Mouse (Mus musculus) stomach, postnatal 0 days (tissue): ENCODE results near the gene Mtfr2. TPM values are rescaled to one million over a fixed set of nuclear protein-coding genes. Genes with fewer than 3 reads are reported as not detected.

Experiments used
- ATAC-seq: fragments of 200-750 bp; cut with Nextera tagmentation; 2 replicates; pipeline ENCODE4 v1.8.0; 2017; ENCODE audit not compliant: low FRiP score, low TSS enrichment
- DNase-seq: peaks from one replicate; pipeline ENCODE4 v3.0.0-alpha.2; 2016; ENCODE audit warnings: low spot score
- H3K27ac ChIP-seq: fragments of 300-500 bp; sonication (generic); replicated peaks from 2 replicates; pipeline ENCODE4 v1.5.1; 2014; ENCODE audit warnings: mild to moderate bottlenecking, control low read depth
- H3K27me3 ChIP-seq: fragments of 300-500 bp; sonication (generic); 2 replicates; pipeline ENCODE4 v1.6.1; 2014; ENCODE audit warnings: low read length; ENCODE audit not compliant: control insufficient read depth, insufficient read depth
- H3K36me3 ChIP-seq: fragments of 300-500 bp; sonication (generic); 2 replicates; pipeline ENCODE4 v1.6.1; 2014; ENCODE audit warnings: low read length, mixed read lengths; ENCODE audit not compliant: control insufficient read depth, insufficient read depth
- H3K4me1 ChIP-seq: fragments of 300-500 bp; sonication (generic); replicated peaks from 2 replicates; pipeline ENCODE4 v1.6.1; 2014; ENCODE audit warnings: antibody characterized with exemption; ENCODE audit not compliant: control insufficient read depth, insufficient read depth
- H3K4me2 ChIP-seq: fragments of 300-500 bp; sonication (generic); replicated peaks from 2 replicates; pipeline ENCODE4 v1.6.1; 2014; ENCODE audit warnings: low read depth, mild to moderate bottlenecking, control low read depth, moderate library complexity
- H3K4me3 ChIP-seq: fragments of 300-500 bp; sonication (generic); 2 replicates; pipeline ENCODE4 v1.5.1; 2014; ENCODE audit warnings: low read depth, low read length, control low read depth
- H3K9ac ChIP-seq: fragments of 300-500 bp; sonication (generic); 2 replicates; pipeline ENCODE4 v1.6.1; 2014; ENCODE audit warnings: mild to moderate bottlenecking, low read length, control low read depth, mixed read lengths
- H3K9me3 ChIP-seq: fragments of 300-500 bp; sonication (generic); 2 replicates; pipeline ENCODE4 v1.6.1; 2016; ENCODE audit warnings: low read length; ENCODE audit not compliant: control insufficient read depth
- CTCF ChIP-seq: IDR thresholded peaks from 2 replicates; pipeline ENCODE4 v1.5.1; 2016; ENCODE audit warnings: antibody characterized with exemption, low read depth, mild to moderate bottlenecking, moderate library complexity
- EP300 ChIP-seq: optimal IDR thresholded peaks from 2 replicates; pipeline ENCODE3; 2016; ENCODE audit warnings: antibody characterized with exemption
- WGBS: fragments of 180-500 bp; shearing (Covaris S2); extraction: QIAGEN DNeasy Blood & Tissue Kit; methylation state at CpG from one replicate; pipeline ENCODE4 v1.1.7; 2014; 5-methylcytosine and 5-hydroxymethylcytosine counted together
- polyA plus RNA-seq: library from polyadenylated mRNA; unstranded; fragments of >200 nt; fragmentation: Nextera tagmentation; extraction: Ambion mirVana; gene quantifications from 2 replicates; pipeline ENCODE4 v1.2.1, GENCODE M21; 2015

Mtfr2 gene
- polyA plus RNA-seq, 1 experiment from 2014 or later = 0.63 TPM

DNA sequence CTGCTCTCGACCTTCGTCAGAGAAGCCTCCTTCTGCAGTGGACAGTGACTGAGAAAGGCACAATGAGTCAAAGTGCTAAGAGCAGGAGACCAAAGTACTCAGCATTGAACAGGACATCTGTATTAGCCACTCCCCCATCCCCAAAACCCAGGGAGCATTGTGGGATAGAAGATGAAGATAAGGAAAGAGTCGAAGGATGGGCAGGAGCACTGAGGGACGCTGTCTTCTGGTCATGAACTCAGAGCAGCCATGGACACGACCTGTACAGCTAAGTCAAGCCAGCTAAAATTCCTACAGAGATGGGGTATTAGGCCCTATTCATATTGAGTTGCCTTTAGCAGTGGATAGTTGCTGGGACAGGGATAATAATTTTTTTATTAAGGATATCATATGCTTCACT lies 55.4 kb downstream of the Mtfr2 start:
- DNase-seq (no peak), ATAC-seq (no peak)
- Histone ChIP-seq H3K27ac (no peak overlapping the region), H3K9ac (no peak overlapping the region), H3K27me3 (no peaks in the 10 kb centered on the region), H3K9me3 (no peaks in the 10 kb centered on the region), H3K4me1 (no peaks in the 10 kb centered on the region), H3K36me3 (no peaks in the 10 kb centered on the region), H3K4me2 (no peak overlapping the region), H3K4me3 (no peak overlapping the region)
- TF ChIP-seq EP300 (no peak), CTCF (no peak)
- WGBS = 81% methylated on average over 5 of the region's 5 CpGs

DNA sequence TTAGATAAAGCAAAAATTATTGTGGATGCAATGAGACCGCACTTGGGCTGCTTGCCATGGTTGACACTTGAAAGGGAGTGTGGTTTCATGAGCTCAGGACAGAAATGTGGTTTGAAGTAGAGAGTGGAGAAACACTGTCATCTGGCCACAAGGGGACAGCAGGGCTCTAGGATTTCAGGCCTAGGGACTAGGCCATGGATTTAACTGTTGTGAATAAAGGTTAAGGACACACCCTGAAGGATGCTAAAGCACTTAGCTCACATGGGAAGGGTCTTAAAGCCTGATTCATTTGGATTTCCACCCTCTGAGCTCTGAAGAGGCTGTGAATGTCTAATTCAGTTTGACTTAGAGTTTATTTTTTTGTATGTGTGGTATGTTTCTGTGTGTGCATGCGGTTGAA lies 57.9 kb downstream of the Mtfr2 start:
- Histone ChIP-seq H3K4me3 (no peak overlapping the region), H3K4me1 (no peaks in the 10 kb centered on the region), H3K9me3 (no peaks in the 10 kb centered on the region), H3K9ac (no peak overlapping the region), H3K4me2 (no peak overlapping the region), H3K27me3 (no peaks in the 10 kb centered on the region), H3K36me3 (no peaks in the 10 kb centered on the region), H3K27ac (no peak overlapping the region)
- WGBS = 82% methylated on average over 2 of the region's 2 CpGs
- DNase-seq = peak; percentile 63
- ATAC-seq = peak; percentile 73; the same call in 1 of the 2 replicates
- TF ChIP-seq CTCF (peak; percentile 98), EP300 (no peak)

DNA sequence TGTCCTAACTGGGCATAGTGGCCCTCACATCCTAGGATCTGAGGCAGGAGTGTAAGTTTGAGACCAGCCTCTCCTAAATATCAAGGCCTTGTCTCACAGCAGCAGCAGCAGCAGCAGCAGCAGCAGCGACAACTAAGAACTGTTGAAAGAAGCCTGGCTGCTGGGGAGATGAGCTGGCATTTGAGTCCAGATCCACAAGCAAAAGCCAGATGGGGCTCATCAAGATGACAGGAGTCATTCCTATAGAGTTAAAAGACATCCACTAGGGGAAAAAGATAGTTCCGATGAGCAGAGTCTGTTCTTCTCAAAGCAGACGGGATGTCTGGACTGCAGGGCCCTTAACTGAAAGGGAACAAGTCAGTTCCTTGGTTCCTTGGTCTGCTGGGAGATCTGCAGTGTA lies 60.8 kb downstream of the Mtfr2 start:
- no peaks in the 10 kb centered on the region for H3K4me1 ChIP-seq
- H3K9ac ChIP-seq = no peak overlapping the region
- no peak for DNase-seq
- H3K9me3 ChIP-seq = no peaks in the 10 kb centered on the region
- no peak overlapping the region for H3K4me3 ChIP-seq
- TF ChIP-seq CTCF (0 out of 2 replicates have a peak, but pooled peaks have one; percentile 5), EP300 (no peak)
- no peaks in the 10 kb centered on the region for H3K36me3 ChIP-seq
- WGBS = 66% methylated on average over 3 of the region's 3 CpGs
- no peak overlapping the region for H3K27ac ChIP-seq
- H3K4me2 ChIP-seq = no peak overlapping the region
- ATAC-seq = no peak
- H3K27me3 ChIP-seq = no peaks in the 10 kb centered on the region

DNA sequence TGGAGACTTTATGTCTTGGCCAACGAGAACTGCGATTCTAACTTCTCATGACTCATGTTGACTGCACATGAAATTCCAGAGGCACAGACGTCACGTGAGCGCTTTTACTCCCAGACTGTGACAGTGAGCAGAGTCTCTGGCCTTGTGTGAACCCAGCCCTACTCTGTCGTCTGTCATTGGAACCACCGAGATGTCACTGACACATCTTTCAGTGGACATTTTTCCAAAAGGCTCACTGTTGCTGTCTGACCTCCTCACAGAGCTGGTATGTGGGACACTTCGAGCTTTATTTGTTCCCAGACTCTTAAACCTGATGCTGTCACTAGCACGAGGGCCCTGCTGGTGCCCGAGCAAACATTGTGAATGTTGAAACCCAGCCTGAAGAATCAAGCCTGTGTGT lies 61.6 kb downstream of the Mtfr2 start:
- TF ChIP-seq EP300 = no peak
- no peak for TF ChIP-seq CTCF
- Histone ChIP-seq H3K4me2 (no peak overlapping the region), H3K9me3 (no peaks in the 10 kb centered on the region), H3K9ac (no peak overlapping the region), H3K4me3 (no peak overlapping the region), H3K27me3 (no peaks in the 10 kb centered on the region), H3K36me3 (no peaks in the 10 kb centered on the region), H3K4me1 (no peaks in the 10 kb centered on the region), H3K27ac (no peak overlapping the region)
- ATAC-seq (peak; percentile 21; the same call in 1 of the 2 replicates), DNase-seq (no peak)
- WGBS = 59% methylated on average over 10 of the region's 10 CpGs

Other genes starting within 250 kb of the Mtfr2 start
- gene Map7, start 199.3 kb upstream of the Mtfr2 start, polyA plus RNA-seq = 23.0 TPM in 2 replicates
- gene Bclaf1, start 35.3 kb upstream of the Mtfr2 start, polyA plus RNA-seq = 36.7 and 39.4 TPM in 2 replicates